Mouse (Mus musculus) intestine, postnatal 0 days (tissue): ENCODE results near the gene Wdr63. TPM values are rescaled to one million over a fixed set of nuclear protein-coding genes. Genes with fewer than 3 reads are reported as not detected.

Experiments
- ATAC-seq: fragments of 200-750 bp; cut with Nextera tagmentation; 2 replicates; pipeline ENCODE4 v1.8.0; 2017; ENCODE audit warnings: mild to moderate bottlenecking, moderate TSS enrichment, moderate library complexity
- H3K27ac ChIP-seq: fragments of 300-500 bp; sonication (generic); 2 replicates; pipeline ENCODE4 v1.5.1; 2014; ENCODE audit warnings: mild to moderate bottlenecking, low read depth, low read length, moderate library complexity
- H3K27me3 ChIP-seq: fragments of 300-500 bp; sonication (generic); replicated peaks from 2 replicates; pipeline ENCODE4 v1.6.1; 2014; ENCODE audit warnings: low read length, mixed read lengths; ENCODE audit not compliant: control insufficient read depth, insufficient read depth
- H3K36me3 ChIP-seq: fragments of 300-500 bp; sonication (generic); 2 replicates; pipeline ENCODE4 v1.6.1; 2014; ENCODE audit warnings: mild to moderate bottlenecking, moderate library complexity; ENCODE audit not compliant: control insufficient read depth, insufficient read depth
- H3K4me1 ChIP-seq: fragments of 300-500 bp; sonication (generic); replicated peaks from 2 replicates; pipeline ENCODE4 v1.6.1; 2014; ENCODE audit warnings: antibody characterized with exemption, low read length, mixed read lengths; ENCODE audit not compliant: control insufficient read depth, insufficient read depth
- H3K4me2 ChIP-seq: fragments of 300-500 bp; sonication (generic); replicated peaks from 2 replicates; pipeline ENCODE4 v1.6.1; 2014; ENCODE audit warnings: low read depth, mild to moderate bottlenecking, moderate library complexity
- H3K4me3 ChIP-seq: fragments of 300-500 bp; sonication (generic); 2 replicates; pipeline ENCODE4 v1.5.1; 2014; ENCODE audit warnings: low read depth, low read length
- H3K9ac ChIP-seq: fragments of 300-500 bp; sonication (generic); 2 replicates; pipeline ENCODE4 v1.6.1; 2014; ENCODE audit warnings: mild to moderate bottlenecking, low read depth, low read length
- H3K9me3 ChIP-seq: fragments of 300-500 bp; sonication (generic); 2 replicates; pipeline ENCODE4 v1.6.1; 2016; ENCODE audit warnings: mixed run types; ENCODE audit not compliant: control insufficient read depth
- CTCF ChIP-seq: sonication (generic); IDR thresholded peaks from 2 replicates; pipeline ENCODE4 v1.5.1; 2016; ENCODE audit warnings: low read depth, mild to moderate bottlenecking, control low read depth, antibody characterized with exemption, moderate library complexity
- WGBS: fragments of 180-500 bp; shearing (Covaris S2); extraction: QIAGEN DNeasy Blood & Tissue Kit; methylation state at CpG from one replicate; pipeline ENCODE4 v1.1.7; 2014; 5-methylcytosine and 5-hydroxymethylcytosine counted together
- polyA plus RNA-seq: library from polyadenylated mRNA; unstranded; fragments of >200 nt; fragmentation: Nextera tagmentation; extraction: Ambion mirVana; gene quantifications from 2 replicates; pipeline ENCODE4 v1.2.1, GENCODE M21; 2015

Gene Wdr63
- polyA plus RNA-seq, 1 experiment from 2014 or later, result 1.0 TPM

- Histone ChIP-seq H3K4me2 (no peak overlapping the region), H3K9me3 (0 out of 2 replicates have a peak, but pooled peaks cover 5% of the 10 kb centered on the region), H3K9ac (no peak overlapping the region), H3K27me3 (no peaks in the 10 kb centered on the region), H3K36me3 (no peaks in the 10 kb centered on the region), H3K27ac (no peak overlapping the region), H3K4me3 (no peak overlapping the region), H3K4me1 (no peaks in the 10 kb centered on the region)
- ATAC-seq, result no peak
- TF ChIP-seq CTCF, result no peak
Measured at GRCm38 (mm10) chr3:146099925-146100324, 8.0 kb downstream of the Wdr63 start.

- Histone ChIP-seq H3K4me2 (no peak overlapping the region), H3K4me1 (no peaks in the 10 kb centered on the region), H3K4me3 (no peak overlapping the region), H3K27ac (no peak overlapping the region), H3K36me3 (no peaks in the 10 kb centered on the region), H3K9ac (no peak overlapping the region), H3K27me3 (no peaks in the 10 kb centered on the region), H3K9me3 (no peaks in the 10 kb centered on the region)
- 87% methylated on average over 4 of the region's 4 CpGs for WGBS
- ATAC-seq, result no peak
- no peak for TF ChIP-seq CTCF
Measured at GRCm38 (mm10) chr3:146097861-146098260, 10.1 kb downstream of the Wdr63 start.

- Histone ChIP-seq H3K4me1 (no peaks in the 10 kb centered on the region), H3K27ac (no peak overlapping the region), H3K27me3 (no peaks in the 10 kb centered on the region), H3K36me3 (no peaks in the 10 kb centered on the region), H3K4me2 (no peak overlapping the region), H3K9ac (no peak overlapping the region), H3K9me3 (no peaks in the 10 kb centered on the region), H3K4me3 (no peak overlapping the region)
- 79% methylated on average over 7 of the region's 7 CpGs for WGBS
- no peak for TF ChIP-seq CTCF
- no peak for ATAC-seq
Measured at GRCm38 (mm10) chr3:146096986-146097385, 10.9 kb downstream of the Wdr63 start.

GRCm38 (mm10) chr3:146095066-146095465 is 12.9 kb downstream of the Wdr63 start:
- H3K9me3 ChIP-seq, result no peaks in the 10 kb centered on the region
- H3K27me3 ChIP-seq, result no peaks in the 10 kb centered on the region
- no peak overlapping the region for H3K4me3 ChIP-seq
- WGBS, result 86% methylated on average over 10 of the region's 10 CpGs
- TF ChIP-seq CTCF, result no peak
- no peak overlapping the region for H3K9ac ChIP-seq
- H3K4me2 ChIP-seq, result no peak overlapping the region
- H3K36me3 ChIP-seq, result no peaks in the 10 kb centered on the region
- ATAC-seq, result no peak
- H3K27ac ChIP-seq, result no peak overlapping the region
- no peaks in the 10 kb centered on the region for H3K4me1 ChIP-seq

- WGBS, result 66% methylated on average over 13 of the region's 13 CpGs
- no peaks in the 10 kb centered on the region for H3K27me3 ChIP-seq
- H3K4me3 ChIP-seq, result no peak overlapping the region
- no peaks in the 10 kb centered on the region for H3K4me1 ChIP-seq
- peak overlapping the region; percentile 34; the same call in 1 of the 2 replicates for H3K9ac ChIP-seq
- H3K27ac ChIP-seq, result peak overlapping the region; percentile 83
- ATAC-seq, result peak; percentile 97
- no peak for TF ChIP-seq CTCF
- H3K4me2 ChIP-seq, result peak overlapping the region; percentile 24
- H3K36me3 ChIP-seq, result no peaks in the 10 kb centered on the region
- no peaks in the 10 kb centered on the region for H3K9me3 ChIP-seq
Measured at GRCm38 (mm10) chr3:146090988-146091657, 16.8 kb downstream of the Wdr63 start.

GRCm38 (mm10) chr3:146080241-146080640 is 27.7 kb downstream of the Wdr63 start:
- Histone ChIP-seq H3K27ac (no peak overlapping the region), H3K4me1 (no peaks in the 10 kb centered on the region), H3K36me3 (no peaks in the 10 kb centered on the region), H3K9me3 (no peaks in the 10 kb centered on the region), H3K4me3 (no peak overlapping the region), H3K4me2 (no peak overlapping the region), H3K9ac (no peak overlapping the region), H3K27me3 (no peaks in the 10 kb centered on the region)
- WGBS, result 88% methylated on average over 12 of the region's 12 CpGs
- ATAC-seq, result no peak
- TF ChIP-seq CTCF, result no peak

- Histone ChIP-seq H3K9ac (no peak overlapping the region), H3K4me3 (no peak overlapping the region), H3K9me3 (no peaks in the 10 kb centered on the region), H3K4me2 (no peak overlapping the region), H3K27me3 (no peaks in the 10 kb centered on the region), H3K4me1 (no peaks in the 10 kb centered on the region), H3K27ac (no peak overlapping the region), H3K36me3 (no peaks in the 10 kb centered on the region)
- no peak for ATAC-seq
- TF ChIP-seq CTCF, result peak; percentile 68
- 76% methylated on average over 7 of the region's 7 CpGs for WGBS
Measured at GRCm38 (mm10) chr3:146072780-146073179, 35.1 kb downstream of the Wdr63 start.
